Mouse (Mus musculus) naive thymus-derived CD4-positive, alpha-beta T cell, adult 2 months (primary cell): ENCODE measurements around the gene Ptpn14.
A peak's percentile ranks its signal among the peaks of the same experiment; 100 is the strongest.

Experiments used
- DNase-seq: peaks from one replicate; pipeline ENCODE4 v3.0.0-alpha.2; 2011; ENCODE audit warnings: low read depth

Ptpn14 gene

GRCm38 (mm10) chr1:189770516-189770915 lies 42.4 kb downstream of the Ptpn14 start:
- no peak for DNase-seq

GRCm38 (mm10) chr1:189772707-189773106 lies 44.6 kb downstream of the Ptpn14 start:
- no peak for DNase-seq

DNA sequence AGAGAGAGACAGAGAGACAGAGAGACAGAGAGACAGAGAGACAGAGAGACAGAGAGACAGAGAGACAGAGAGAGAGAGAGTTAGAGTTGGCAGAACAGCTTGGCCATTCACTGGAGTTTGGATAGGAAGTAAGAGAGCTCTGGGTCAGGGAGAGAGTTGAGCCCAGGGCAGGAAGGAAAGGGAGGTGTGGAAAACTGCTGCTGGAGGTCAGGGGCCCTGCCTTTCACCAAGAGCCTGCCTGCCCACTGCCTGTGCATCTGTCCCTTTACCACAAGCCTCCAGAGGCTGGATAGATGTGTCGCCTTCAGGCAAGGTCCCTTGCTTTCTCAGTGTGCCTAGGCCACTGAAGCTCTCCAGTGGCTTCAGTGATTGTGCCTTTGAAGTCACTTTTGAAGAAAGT lies 46.7 kb downstream of the Ptpn14 start:
- DNase-seq: no peak

GRCm38 (mm10) chr1:189777207-189777606 lies 49.1 kb downstream of the Ptpn14 start:
- DNase-seq: no peak

- DNase-seq: no peak
These were observed 50.3 kb downstream of the Ptpn14 start for GRCm38 (mm10) chr1:189778343-189778742.

- DNase-seq: no peak
These were observed 51.2 kb downstream of the Ptpn14 start for GRCm38 (mm10) chr1:189779226-189779625.

- DNase-seq: no peak
These were observed 53.8 kb downstream of the Ptpn14 start for GRCm38 (mm10) chr1:189781721-189782345.

GRCm38 (mm10) chr1:189782709-189783108 lies 54.6 kb downstream of the Ptpn14 start:
- no peak for DNase-seq

DNA sequence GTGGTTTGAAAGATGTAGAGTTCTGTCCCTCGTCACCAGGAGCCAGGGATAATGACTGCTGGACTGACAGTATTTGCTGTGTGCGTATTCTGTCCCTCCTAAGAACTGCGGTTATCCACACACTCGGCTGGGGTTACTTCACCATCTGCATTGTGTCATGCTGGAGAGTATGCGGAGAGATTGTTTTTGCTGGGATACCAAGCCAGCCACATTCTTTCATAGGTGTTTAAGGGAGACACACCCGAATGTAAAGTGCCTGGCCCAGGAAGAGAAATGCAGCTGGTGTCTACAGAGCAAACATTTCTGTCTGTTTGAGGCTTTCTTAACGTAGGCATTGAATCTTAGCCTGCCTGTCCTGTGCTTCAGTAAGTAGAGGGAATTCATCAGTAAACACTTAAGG lies 56.4 kb downstream of the Ptpn14 start:
- no peak for DNase-seq

DNA sequence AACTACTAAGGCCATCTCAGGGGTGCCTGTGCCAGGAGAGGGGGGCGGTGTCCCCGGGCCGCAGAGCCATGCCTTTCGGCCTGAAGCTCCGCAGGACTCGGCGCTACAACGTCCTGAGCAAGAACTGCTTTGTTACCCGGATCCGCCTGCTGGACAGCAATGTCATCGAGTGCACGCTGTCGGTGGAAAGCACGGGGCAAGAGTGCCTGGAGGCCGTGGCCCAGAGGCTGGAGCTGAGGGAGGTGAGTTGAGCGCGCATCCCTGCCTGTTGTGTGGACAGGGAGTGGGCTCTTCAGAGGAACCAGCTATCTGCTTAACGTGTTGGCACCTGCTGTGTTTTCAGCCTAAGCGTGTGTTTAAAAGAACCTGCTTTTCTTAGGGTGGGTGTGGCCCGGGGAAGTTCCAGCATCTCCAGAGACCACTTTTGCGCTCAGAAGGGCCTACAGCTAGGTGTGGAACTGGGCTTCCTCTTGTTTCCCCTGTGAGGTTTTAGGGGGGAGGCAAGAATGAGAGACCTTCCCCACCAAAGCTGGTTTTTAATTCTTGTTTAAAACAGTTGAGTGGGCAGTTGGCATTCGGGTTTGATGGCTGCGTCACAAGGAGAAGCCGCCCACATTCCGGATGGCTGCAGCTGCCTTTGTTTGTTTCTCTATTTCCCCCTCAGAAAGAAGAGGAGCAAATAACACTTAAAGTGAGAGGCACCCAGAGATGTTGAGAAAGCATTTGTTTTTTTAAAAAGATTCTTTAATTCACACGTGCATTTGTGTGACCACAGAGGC lies 58.8 kb downstream of the Ptpn14 start:
- DNase-seq: no peak

GRCm38 (mm10) chr1:189789545-189789944 lies 61.5 kb downstream of the Ptpn14 start:
- no peak for DNase-seq

GRCm38 (mm10) chr1:189790666-189791065 lies 62.6 kb downstream of the Ptpn14 start:
- no peak for DNase-seq

GRCm38 (mm10) chr1:189791534-189792217 lies 63.6 kb downstream of the Ptpn14 start:
- no peak for DNase-seq

DNA sequence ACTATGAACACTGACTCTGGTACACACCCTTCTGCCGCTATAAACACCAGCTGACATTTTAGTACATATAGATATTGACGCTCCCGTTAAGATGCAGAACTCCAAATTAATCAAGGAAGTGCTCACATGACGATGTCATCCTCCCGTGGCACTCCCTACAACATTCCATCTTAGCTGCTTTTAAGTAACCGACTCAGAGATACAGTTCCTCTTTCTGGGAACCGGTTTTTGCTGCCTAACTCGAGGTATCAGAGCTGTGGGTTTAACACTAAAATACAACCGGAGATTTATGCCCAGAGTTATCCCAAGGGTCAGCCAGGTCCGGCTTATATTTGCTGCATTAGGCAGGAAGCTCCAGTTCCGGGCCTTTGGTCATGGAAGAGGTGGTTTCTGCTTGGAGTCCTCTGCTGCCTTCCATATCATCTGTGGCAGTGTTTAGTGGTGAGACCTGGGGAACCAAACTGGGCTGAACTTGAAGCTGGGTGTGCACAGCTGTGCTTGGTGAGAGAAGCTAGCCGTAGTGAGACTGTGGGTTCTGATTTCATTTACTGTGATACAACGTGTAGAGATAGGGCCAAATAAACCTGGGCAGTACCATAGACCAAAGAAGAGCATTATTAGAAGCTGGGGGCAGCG lies 64.6 kb downstream of the Ptpn14 start:
- no peak for DNase-seq

GRCm38 (mm10) chr1:189798949-189799348 lies 70.9 kb downstream of the Ptpn14 start:
- DNase-seq: peak; percentile 75

DNA sequence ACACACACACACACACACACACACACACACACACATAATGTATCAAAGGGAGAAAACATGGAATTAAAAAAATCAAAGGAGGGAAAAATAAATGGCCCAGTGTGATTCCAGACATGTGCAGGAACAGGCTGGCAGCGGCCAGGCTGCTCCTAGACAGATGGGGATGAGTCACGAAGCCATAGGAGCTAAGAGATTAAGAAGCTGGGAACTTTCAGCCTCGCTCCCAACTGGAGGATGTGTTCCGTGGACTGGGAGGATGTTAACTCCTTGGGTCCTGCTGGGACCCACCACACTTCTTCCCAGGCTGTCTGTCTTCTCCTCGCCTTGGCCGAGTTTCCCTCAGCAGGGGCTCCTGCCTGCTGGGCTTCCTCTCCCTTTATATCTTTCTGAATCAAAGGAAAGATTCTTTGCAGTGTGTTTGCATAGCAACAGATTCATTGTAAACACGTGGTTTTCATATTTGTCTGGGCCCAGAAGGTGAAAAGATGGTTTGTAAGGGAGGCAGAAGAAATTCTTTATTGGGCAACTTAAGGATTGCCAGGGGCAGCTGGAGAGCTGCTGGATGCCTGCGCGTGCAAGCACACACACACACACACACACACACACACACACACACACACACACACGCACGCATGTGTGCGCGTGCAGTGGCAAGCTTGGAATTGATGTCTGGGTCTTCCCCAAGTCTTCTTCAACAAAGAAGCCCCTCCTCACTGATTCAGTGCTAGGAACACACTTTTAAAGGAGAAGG lies 72.3 kb downstream of the Ptpn14 start:
- no peak for DNase-seq

DNA sequence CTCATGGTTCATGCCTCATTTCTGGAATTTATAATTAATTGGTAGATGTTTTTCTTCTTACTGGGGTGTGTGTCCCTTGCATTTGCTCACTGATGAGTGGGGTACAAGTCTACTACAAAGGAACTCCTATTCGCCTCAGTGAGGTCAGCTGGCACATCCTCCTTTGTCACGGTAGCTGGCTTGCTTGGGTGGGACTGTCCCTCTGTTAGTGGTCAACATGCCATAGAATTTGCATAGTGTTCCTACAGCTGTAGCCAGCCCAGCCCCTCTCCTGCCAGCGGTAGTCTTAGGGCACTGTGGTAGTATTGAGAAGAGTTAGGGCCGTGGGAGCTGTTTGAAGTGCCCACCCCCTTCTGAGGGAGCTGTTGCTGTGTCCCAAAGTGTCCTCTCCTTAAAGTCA lies 73.2 kb downstream of the Ptpn14 start:
- no peak for DNase-seq

DNA sequence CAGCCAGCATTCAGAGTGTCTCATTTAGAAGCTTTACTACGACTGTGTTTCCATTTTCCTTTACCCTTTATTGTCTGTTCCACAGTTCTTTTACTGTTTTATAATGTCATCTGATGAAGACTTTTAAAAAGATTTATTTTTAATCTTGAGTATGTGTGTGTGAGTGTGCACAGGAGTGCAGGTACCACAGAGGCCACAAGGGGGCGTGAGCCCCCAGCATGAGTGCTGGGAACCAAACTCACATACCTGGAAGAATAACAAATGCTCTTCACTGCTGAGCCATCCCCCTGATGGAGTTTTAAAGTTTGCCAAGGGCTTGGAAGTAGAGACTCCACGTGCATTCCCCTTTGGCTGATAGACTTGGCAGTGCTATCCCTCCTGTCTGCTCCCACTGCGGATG lies 74.5 kb downstream of the Ptpn14 start:
- DNase-seq: no peak

GRCm38 (mm10) chr1:189803742-189804141 lies 75.7 kb downstream of the Ptpn14 start:
- DNase-seq: no peak

DNA sequence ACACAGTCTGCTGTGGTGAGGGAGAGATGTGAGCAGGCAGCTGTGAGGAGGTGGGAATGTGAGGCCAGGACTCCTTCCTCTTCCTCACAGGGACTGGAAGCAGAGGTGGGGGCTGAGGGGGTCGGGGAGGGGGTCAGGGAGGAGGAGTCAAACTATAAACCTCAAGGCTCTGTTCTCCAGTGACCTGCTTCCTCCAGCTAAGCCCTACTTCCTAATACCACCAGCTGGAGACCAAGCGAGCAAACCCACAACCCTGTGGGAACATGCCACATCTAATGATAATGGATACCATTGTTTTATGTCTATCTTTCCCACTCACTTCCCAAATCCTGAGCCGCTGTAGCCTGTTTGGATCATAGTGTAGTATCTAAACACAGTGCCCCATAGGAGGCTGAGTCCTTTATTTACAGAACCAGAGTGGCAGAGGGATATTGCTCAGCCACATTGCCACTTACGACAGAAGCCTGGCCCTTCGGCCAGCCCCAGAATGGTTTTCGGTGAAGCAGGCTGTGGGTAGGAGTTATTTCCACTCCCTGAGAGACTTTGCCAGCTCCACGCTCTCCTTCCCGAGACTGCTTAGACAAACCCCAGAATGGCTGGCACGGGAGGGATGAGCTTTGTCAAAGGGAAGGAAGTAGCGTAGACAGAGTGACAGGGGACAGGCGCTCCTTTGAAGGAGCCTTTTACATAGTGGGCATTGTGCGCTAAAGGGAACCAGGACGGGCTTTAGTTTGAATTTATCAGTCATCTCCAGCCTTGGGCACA lies 78.6 kb downstream of the Ptpn14 start:
- DNase-seq: no peak

DNA sequence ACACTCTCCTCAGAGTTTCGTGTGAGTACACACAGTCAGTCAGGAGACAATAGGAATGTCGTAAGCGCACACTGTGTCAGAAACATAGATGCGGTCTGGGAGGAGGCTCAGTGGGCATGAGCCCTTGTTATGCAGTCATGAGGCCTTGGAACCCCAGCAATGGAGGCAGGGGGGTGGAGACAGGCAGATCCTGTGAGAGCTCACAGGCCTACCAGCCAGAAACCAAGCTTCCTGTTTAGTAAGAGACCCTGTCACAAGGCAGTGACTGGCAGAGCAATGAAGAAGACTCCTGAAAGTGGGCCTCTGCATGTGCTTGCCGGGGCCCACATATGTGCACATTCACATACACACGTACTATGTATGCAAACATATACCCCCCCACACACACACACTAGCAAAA lies 79.9 kb downstream of the Ptpn14 start:
- no peak for DNase-seq
